ENCODE assay signal across 10 mouse cellular contexts in the genomic region with DNA sequence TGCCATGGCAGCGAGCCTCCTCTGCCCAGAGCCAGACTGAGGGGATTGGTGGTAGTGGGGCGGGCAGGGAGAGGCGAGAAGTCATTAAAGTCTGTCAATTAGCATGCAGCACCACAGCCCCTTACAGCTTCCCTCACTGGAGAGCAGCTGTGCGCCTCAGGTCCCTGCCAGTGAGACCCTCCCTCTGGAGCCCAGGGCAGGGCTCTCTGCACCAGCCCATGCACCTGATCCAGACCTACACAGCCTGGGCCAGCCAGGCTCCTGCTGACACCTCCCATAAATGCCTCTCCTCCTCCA.
A peak's percentile ranks its signal among the peaks of the same experiment; 100 is the strongest.
DNase-seq lines count a peak whose midpoint lies in the region; ATAC-seq lines count a peak whose summit lies in the region.
"Had no signal": no experiment of that assay in that cellular context is flagged by ENCODE, and none has a peak within 500 bp of the region (broad histone marks: within the 10 kb centered on the region; RNA-seq: fewer than 3 reads in every experiment).

No protein-coding gene starts in this region.

- intact Hi-C loops in left cerebral cortex, postnatal 25 days (cut with DNase I), result loop anchor here (5.0 kb wide), 3 partner anchors 54 to 286 kb away; partner anchors contain the start of gene Ntrk2

- H3K4me1 ChIP-seq in kidney, embryonic 16.5 days (ENCODE audit: insufficient read depth, low read length), result 0 out of 2 replicates have a peak, but pooled peaks cover 7% of the 10 kb centered on the region

- 0 out of 2 replicates have a peak, but pooled peaks have one; percentile 35 for ATAC-seq in kidney, embryonic 16.5 days (ENCODE audit: low FRiP score, low TSS enrichment)

- no peak for DNase-seq in kidney, postnatal 36 days
- peak; percentile 76 to 87 for DNase-seq in frontal cortex, adult 2 months (ENCODE audit: extremely low spot score in 1 of 2, low spot score in 1 of 2)
- DNase-seq in left cerebral cortex, postnatal 25 days (ENCODE audit: low spot score in 2 of 2), result peak; percentile 85 to 92
- peak; percentile 90 for DNase-seq in right cerebral cortex, adult 18-20 months
- no peak for DNase-seq in ovary, postnatal 10 days (ENCODE audit: low spot score)
- no peak for DNase-seq in adrenal gland, postnatal 25 days
- no peak for DNase-seq in ovary, adult 18-20 months (ENCODE audit: low spot score)

- H3K36me3 ChIP-seq in kidney, embryonic 16.5 days (ENCODE audit: insufficient read depth, low read length), result no peaks in the 10 kb centered on the region

- WGBS in kidney, embryonic 16.5 days, result 19% methylated on average over 4 of the region's 4 CpGs

- no peak overlapping the region for H3K27ac ChIP-seq in kidney, embryonic 16.5 days (ENCODE audit: low read length)

- no peaks in the 10 kb centered on the region for H3K9me3 ChIP-seq in kidney, embryonic 16.5 days (ENCODE audit: low read length)

- H3K27me3 ChIP-seq in kidney, embryonic 16.5 days (ENCODE audit: insufficient read depth, low read length), result no peaks in the 10 kb centered on the region

- H3K4me2 ChIP-seq in kidney, embryonic 16.5 days (replicated peaks; ENCODE audit: low read depth, low read length), result no peak overlapping the region

- H3K4me3 ChIP-seq in kidney, embryonic 16.5 days (ENCODE audit: low read length), result no peak overlapping the region
- H3K4me3 ChIP-seq: erythroblast, embryonic 14.5 days; myocyte had no signal

- no peak overlapping the region for H3K9ac ChIP-seq in kidney, embryonic 16.5 days (replicated peaks; ENCODE audit: low read length)

Comparison
In these comparisons a context has a peak if more than half of its experiments do, and no peak if none do; other contexts are left out.
1. DNase-seq: peak in frontal cortex, adult 2 months (2 of 2), left cerebral cortex, postnatal 25 days (2 of 2) and right cerebral cortex, adult 18-20 months (single experiment); none in kidney, postnatal 36 days (0 of 2), ovary, postnatal 10 days (single experiment), adrenal gland, postnatal 25 days (single experiment) and ovary, adult 18-20 months (single experiment).